Mouse (Mus musculus) layer of hippocampus, postnatal 10 days (tissue): Measurements from ENCODE around the gene Fcamr. TPM values are rescaled to one million over a fixed set of nuclear protein-coding genes. Genes with fewer than 3 reads are reported as not detected.

ENCODE experiments used
- DNase-seq, 2 experiments: peaks; one replicate each; pipeline ENCODE4 v3.0.0; 2021; ENCODE audit warnings: low spot score in 2 of 2
- total RNA-seq, 2 experiments: library from RNA; stranded (reverse); gene quantifications; 2 replicates each; pipeline ENCODE4 v1.2.3; 2021

Gene Fcamr
- total RNA-seq, 2 experiments from 2014 or later = not detected

GRCm38 (mm10) chr1:130801511-130801910 lies 809 bp downstream of the Fcamr start:
- DNase-seq = no peak

- no peak for DNase-seq
Measured at GRCm38 (mm10) chr1:130802976-130803375, 2.3 kb downstream of the Fcamr start.

GRCm38 (mm10) chr1:130804279-130804678 lies 3.6 kb downstream of the Fcamr start:
- no peak for DNase-seq

GRCm38 (mm10) chr1:130810906-130811305 lies 10.2 kb downstream of the Fcamr start:
- DNase-seq = no peak

- no peak for DNase-seq
Measured at GRCm38 (mm10) chr1:130811316-130811715, 10.6 kb downstream of the Fcamr start.

- DNase-seq = no peak
Measured at GRCm38 (mm10) chr1:130819737-130820136, 19.0 kb downstream of the Fcamr start.

- DNase-seq = no peak
Measured at GRCm38 (mm10) chr1:130820316-130821148, 19.8 kb downstream of the Fcamr start.

- DNase-seq = no peak
Measured at GRCm38 (mm10) chr1:130821149-130821471, 20.4 kb downstream of the Fcamr start.

- no peak for DNase-seq
Measured at GRCm38 (mm10) chr1:130821911-130822625, 21.4 kb downstream of the Fcamr start.

- no peak for DNase-seq
Measured at GRCm38 (mm10) chr1:130826448-130826847, 25.7 kb downstream of the Fcamr start, which contains the start of gene Pigr. TSS of gene Pigr (plus strand) at chr1:130826684.

- DNase-seq = no peak
Measured at GRCm38 (mm10) chr1:130828656-130829055, 28.0 kb downstream of the Fcamr start.

- DNase-seq = no peak
Measured at GRCm38 (mm10) chr1:130829906-130830830, 29.5 kb downstream of the Fcamr start.

- no peak for DNase-seq
Measured at GRCm38 (mm10) chr1:130832230-130833149, 31.8 kb downstream of the Fcamr start.

GRCm38 (mm10) chr1:130835161-130835936 lies 34.6 kb downstream of the Fcamr start:
- peak in 1 of 2 experiments; percentile 29 for DNase-seq

GRCm38 (mm10) chr1:130838288-130838687 lies 37.6 kb downstream of the Fcamr start:
- DNase-seq = no peak

- no peak for DNase-seq
Measured at GRCm38 (mm10) chr1:130840599-130841379, 40.1 kb downstream of the Fcamr start.

- DNase-seq = no peak
Measured at GRCm38 (mm10) chr1:130841621-130842020, 40.9 kb downstream of the Fcamr start.

- no peak for DNase-seq
Measured at GRCm38 (mm10) chr1:130844516-130844915, 43.8 kb downstream of the Fcamr start.
